Mouse (Mus musculus): ENCODE measurements at regions not wholly inside any gene's neighbourhood (a gene's known extent, or its start where the extent isn't known, plus 50 kb on each side); places are given as distances from the start of the nearest gene placed in this dataset.

GRCm38 (mm10) chr11:64652811-64653210, 216.4 kb upstream of the F930015N05Rik start:
- Histone ChIP-seq H3K4me1 (replicated peaks; ENCODE audit: control insufficient read depth in 2 of 2, insufficient read depth in 2 of 2, low read length in 1 of 2) (0 out of 4 replicates have a peak, but pooled peaks cover 0 to 2% of the 10 kb centered on the region in 2 experiments), H3K27me3 (ENCODE audit: control insufficient read depth, insufficient read depth, low read length) (no peaks in the 10 kb centered on the region), H3K9me3 (ENCODE audit: control insufficient read depth, low read length) (no peaks in the 10 kb centered on the region), H3K4me3 (ENCODE audit: insufficient read depth in 1 of 2, low read depth in 2 of 2, low read length in 2 of 2) (no peak overlapping the region), H3K36me3 (replicated peaks; ENCODE audit: control insufficient read depth, insufficient read depth, low read depth) (no peaks in the 10 kb centered on the region), H3K9ac (replicated peaks) (no peak overlapping the region), H3K4me2 (ENCODE audit: low read depth) (no peak overlapping the region), H3K27ac (no peak overlapping the region)
- no peak for ATAC-seq (ENCODE audit: insufficient read depth)
- TF ChIP-seq EP300 (IDR thresholded peaks at IDR 0.05; ENCODE audit: low read depth) (no peak), CTCF (IDR thresholded peaks at IDR 0.05; ENCODE audit: low read depth) (no peak)
- DNase-seq (ENCODE audit: low read depth in 3 of 3, low spot score in 3 of 3): no peak

GRCm38 (mm10) chr11:64655162-64655561, 218.7 kb upstream of the F930015N05Rik start:
- Histone ChIP-seq H3K9ac (replicated peaks) (no peak overlapping the region), H3K27me3 (ENCODE audit: control insufficient read depth, insufficient read depth, low read length) (no peaks in the 10 kb centered on the region), H3K4me2 (ENCODE audit: low read depth) (no peak overlapping the region), H3K4me3 (ENCODE audit: insufficient read depth in 1 of 2, low read depth in 2 of 2, low read length in 2 of 2) (no peak overlapping the region), H3K4me1 (replicated peaks; ENCODE audit: control insufficient read depth in 2 of 2, insufficient read depth in 2 of 2, low read length in 1 of 2) (0 out of 4 replicates have a peak, but pooled peaks cover 0 to 2% of the 10 kb centered on the region in 2 experiments), H3K36me3 (replicated peaks; ENCODE audit: control insufficient read depth, insufficient read depth, low read depth) (no peaks in the 10 kb centered on the region), H3K27ac (no peak overlapping the region), H3K9me3 (ENCODE audit: control insufficient read depth, low read length) (no peaks in the 10 kb centered on the region)
- DNase-seq (ENCODE audit: low read depth in 3 of 3, low spot score in 3 of 3) (no peak), ATAC-seq (ENCODE audit: insufficient read depth) (no peak)
- TF ChIP-seq EP300 (IDR thresholded peaks at IDR 0.05; ENCODE audit: low read depth) (no peak), CTCF (IDR thresholded peaks at IDR 0.05; ENCODE audit: low read depth) (no peak)
- WGBS (ENCODE audit: insufficient replicate concordance): 24% methylated on average over 1 of the region's 1 CpGs

GRCm38 (mm10) chr11:64663166-64663565, 226.7 kb upstream of the F930015N05Rik start:
- Histone ChIP-seq H3K27me3 (ENCODE audit: control insufficient read depth, insufficient read depth, low read length) (no peaks in the 10 kb centered on the region), H3K4me2 (ENCODE audit: low read depth) (no peak overlapping the region), H3K9ac (replicated peaks) (no peak overlapping the region), H3K4me1 (replicated peaks; ENCODE audit: control insufficient read depth in 2 of 2, insufficient read depth in 2 of 2, low read length in 1 of 2) (no peaks in the 10 kb centered on the region), H3K9me3 (ENCODE audit: control insufficient read depth, low read length) (no peaks in the 10 kb centered on the region), H3K36me3 (replicated peaks; ENCODE audit: control insufficient read depth, insufficient read depth, low read depth) (no peaks in the 10 kb centered on the region), H3K27ac (no peak overlapping the region), H3K4me3 (ENCODE audit: insufficient read depth in 1 of 2, low read depth in 2 of 2, low read length in 2 of 2) (no peak overlapping the region)
- 53% methylated on average over 6 of the region's 6 CpGs for whole genome bisulfite sequencing (ENCODE audit: insufficient replicate concordance)
- ATAC-seq (ENCODE audit: insufficient read depth): no peak
- DNase-seq (ENCODE audit: low read depth in 3 of 3, low spot score in 3 of 3): no peak
- no peak for TF ChIP-seq EP300 (IDR thresholded peaks at IDR 0.05; ENCODE audit: low read depth)

GRCm38 (mm10) chr11:64667010-64667409, 230.6 kb upstream of the F930015N05Rik start:
- DNase-seq (ENCODE audit: low read depth in 3 of 3, low spot score in 3 of 3) (no peak), ATAC-seq (ENCODE audit: insufficient read depth) (no peak)
- Histone ChIP-seq H3K4me2 (ENCODE audit: low read depth) (no peak overlapping the region), H3K9me3 (ENCODE audit: control insufficient read depth, low read length) (no peaks in the 10 kb centered on the region), H3K4me1 (replicated peaks; ENCODE audit: control insufficient read depth in 2 of 2, insufficient read depth in 2 of 2, low read length in 1 of 2) (no peaks in the 10 kb centered on the region), H3K27me3 (ENCODE audit: control insufficient read depth, insufficient read depth, low read length) (no peaks in the 10 kb centered on the region), H3K27ac (no peak overlapping the region), H3K9ac (replicated peaks) (no peak overlapping the region), H3K36me3 (replicated peaks; ENCODE audit: control insufficient read depth, insufficient read depth, low read depth) (no peaks in the 10 kb centered on the region), H3K4me3 (ENCODE audit: insufficient read depth in 1 of 2, low read depth in 2 of 2, low read length in 2 of 2) (no peak overlapping the region)
- no peak for TF ChIP-seq EP300 (IDR thresholded peaks at IDR 0.05; ENCODE audit: low read depth)
- no peak for TF ChIP-seq CTCF (IDR thresholded peaks at IDR 0.05; ENCODE audit: low read depth)
- 54% methylated on average over 3 of the region's 3 CpGs for WGBS (ENCODE audit: insufficient replicate concordance)

GRCm38 (mm10) chr11:64667521-64667920, 231.1 kb upstream of the F930015N05Rik start:
- H3K9me3 ChIP-seq (ENCODE audit: control insufficient read depth, low read length): no peaks in the 10 kb centered on the region
- H3K4me1 ChIP-seq (replicated peaks; ENCODE audit: control insufficient read depth in 2 of 2, insufficient read depth in 2 of 2, low read length in 1 of 2): no peaks in the 10 kb centered on the region
- H3K4me2 ChIP-seq (ENCODE audit: low read depth): no peak overlapping the region
- TF ChIP-seq EP300 (IDR thresholded peaks at IDR 0.05; ENCODE audit: low read depth) (no peak), CTCF (IDR thresholded peaks at IDR 0.05; ENCODE audit: low read depth) (no peak)
- WGBS (ENCODE audit: insufficient replicate concordance): 53% methylated on average over 7 of the region's 7 CpGs
- no peak overlapping the region for H3K9ac ChIP-seq (replicated peaks)
- no peaks in the 10 kb centered on the region for H3K36me3 ChIP-seq (replicated peaks; ENCODE audit: control insufficient read depth, insufficient read depth, low read depth)
- ATAC-seq (ENCODE audit: insufficient read depth) (no peak), DNase-seq (ENCODE audit: low read depth in 3 of 3, low spot score in 3 of 3) (no peak)
- H3K27me3 ChIP-seq (ENCODE audit: control insufficient read depth, insufficient read depth, low read length): no peaks in the 10 kb centered on the region
- no peak overlapping the region for H3K4me3 ChIP-seq (ENCODE audit: insufficient read depth in 1 of 2, low read depth in 2 of 2, low read length in 2 of 2)
- H3K27ac ChIP-seq: no peak overlapping the region
